8 mouse cellular contexts compared by ENCODE assay signal in the genomic region with DNA sequence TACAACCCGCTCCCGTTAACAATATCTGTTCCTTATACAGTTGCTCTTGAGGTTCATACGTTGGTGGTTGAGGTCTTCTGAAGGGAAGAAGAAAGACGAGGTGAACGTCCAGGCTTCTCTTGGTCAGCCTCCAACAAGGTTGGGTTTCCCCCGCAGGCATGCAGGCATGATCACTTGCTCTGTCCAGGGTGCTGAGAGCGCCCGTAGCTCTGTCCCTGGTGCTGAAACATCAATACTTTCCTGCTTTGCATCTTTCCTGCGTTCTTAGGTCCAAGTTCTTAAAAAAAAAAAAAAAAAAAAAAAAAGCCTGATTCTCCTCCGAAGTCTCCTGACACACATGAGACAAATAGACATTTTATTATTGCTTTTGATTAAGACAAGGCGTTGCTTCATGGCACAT. TPM values are rescaled to one million over a fixed set of nuclear protein-coding genes. Genes with fewer than 3 reads are reported as not detected.
DNase-seq lines count a peak whose midpoint lies in the region; ATAC-seq and TF ChIP-seq lines count a peak whose summit lies in the region.

No protein-coding gene starts in this region.

- TF ChIP-seq POLR2A in cerebellum, adult 2 months (IDR thresholded peaks at IDR 0.05; ENCODE audit: borderline replicate concordance, insufficient read depth, low read length) = no peak
- no peak for TF ChIP-seq POLR2A in brain, embryonic 14.5 days (IDR thresholded peaks at IDR 0.05; ENCODE audit: borderline replicate concordance, extremely low read depth, insufficient read depth, insufficient read length, poor library complexity, severe bottlenecking)
- no peak for TF ChIP-seq POLR2A in liver, adult 2 months (IDR thresholded peaks at IDR 0.05; ENCODE audit: extremely low read depth, insufficient read depth, low read length)

- no peak for ATAC-seq in cerebellum, adult (ENCODE audit: insufficient number of reproducible peaks, low FRiP score, low TSS enrichment)
- no peak for ATAC-seq in heart, postnatal 0 days (ENCODE audit: insufficient read depth, low read depth)

- H3K27me3 ChIP-seq in cerebellum, adult 2 months (ENCODE audit: control insufficient read depth, insufficient read depth, low read length) = peaks cover 3% of the 10 kb centered on the region; the same call in 1 of the 2 replicates
- peaks cover 57% of the 10 kb centered on the region for H3K27me3 ChIP-seq in heart, postnatal 0 days (ENCODE audit: control insufficient read depth, insufficient read depth, low read length)
- peaks cover 28% of the 10 kb centered on the region for H3K27me3 ChIP-seq in liver, adult 2 months (ENCODE audit: control insufficient read depth, insufficient read depth, low read length)

- peak overlapping the region; percentile 53 for H3K4me3 ChIP-seq in cerebellum, adult 2 months (replicated peaks; ENCODE audit: insufficient read depth, low read depth, low read length)
- H3K4me3 ChIP-seq in heart, postnatal 0 days (ENCODE audit: low read depth, low read length) = no peak overlapping the region
- H3K4me3 ChIP-seq in liver, adult 2 months (ENCODE audit: insufficient read depth, low read depth, low read length) = no peak overlapping the region

- no peaks in the 10 kb centered on the region for H3K9me3 ChIP-seq in heart, postnatal 0 days (replicated peaks; ENCODE audit: control insufficient read depth, low read length)

- H3K79me2 ChIP-seq in liver, adult 2 months (ENCODE audit: control insufficient read depth, insufficient read depth, low read length) = no peaks in the 10 kb centered on the region

- no peak overlapping the region for H3K4me2 ChIP-seq in heart, postnatal 0 days (ENCODE audit: low read depth, low read length)

- H3K27ac ChIP-seq in cerebellum, adult 2 months (ENCODE audit: insufficient read depth, low read length) = no peak overlapping the region
- H3K27ac ChIP-seq in heart, postnatal 0 days (ENCODE audit: low read depth) = no peak overlapping the region
- H3K27ac ChIP-seq in liver, adult 2 months (replicated peaks; ENCODE audit: insufficient read depth, low read depth, low read length) = no peak overlapping the region

- no peaks in the 10 kb centered on the region for H3K36me3 ChIP-seq in heart, postnatal 0 days (replicated peaks; ENCODE audit: control insufficient read depth, insufficient read depth, low read length)
- no peaks in the 10 kb centered on the region for H3K36me3 ChIP-seq in liver, adult 2 months (ENCODE audit: control insufficient read depth, insufficient read depth, low read length)

- peak; percentile 24 to 31 for DNase-seq in cerebellum, adult 2 months
- DNase-seq in CD4-positive helper T cell, adult 2 months (ENCODE audit: low read depth, low spot score) = peak; percentile 55
- DNase-seq in brain, embryonic 14.5 days (ENCODE audit: low read depth) = peak; percentile 60
- DNase-seq in heart, postnatal 0 days (ENCODE audit: low spot score) = peak; percentile 32
- peak; percentile 29 for DNase-seq in liver, adult 2 months (ENCODE audit: extremely low read depth, low read depth, low spot score)
- peak; percentile 42 to 58 for DNase-seq in natural killer cell, adult 2 months (ENCODE audit: low spot score in 2 of 2)
- DNase-seq in thymus, postnatal 25 days = peak; percentile 68

- WGBS in cerebellum, adult 2 months = 9% methylated on average over 11 of the region's 11 CpGs
- WGBS in heart, postnatal 0 days = 3% methylated on average over 11 of the region's 11 CpGs
- 4% methylated on average over 11 of the region's 11 CpGs for WGBS in liver, adult 2 months

- TF ChIP-seq EP300 in heart, postnatal 0 days (IDR thresholded peaks at IDR 0.05; ENCODE audit: low read depth) = no peak

- no peak overlapping the region for H3K9ac ChIP-seq in heart, postnatal 0 days (replicated peaks; ENCODE audit: low read depth, low read length)
- no peak overlapping the region for H3K9ac ChIP-seq in liver, adult 2 months (ENCODE audit: low read depth, low read length)

- peaks cover 14% of the 10 kb centered on the region for H3K4me1 ChIP-seq in cerebellum, adult 2 months (ENCODE audit: control insufficient read depth, insufficient read depth, low read length)
- H3K4me1 ChIP-seq in heart, postnatal 0 days (ENCODE audit: control insufficient read depth, insufficient read depth) = no peaks in the 10 kb centered on the region
- no peaks in the 10 kb centered on the region for H3K4me1 ChIP-seq in liver, adult 2 months (ENCODE audit: control insufficient read depth, insufficient read depth, low read length)

- TF ChIP-seq CTCF in cerebellum, adult 2 months (IDR thresholded peaks at IDR 0.05; ENCODE audit: borderline replicate concordance, insufficient read depth, low read depth, low read length) = no peak
- TF ChIP-seq CTCF in brain, embryonic 14.5 days (IDR thresholded peaks at IDR 0.05; ENCODE audit: borderline replicate concordance, extremely low read depth, insufficient read depth, insufficient read length) = no peak
- no peak for TF ChIP-seq CTCF in heart, postnatal 0 days (IDR thresholded peaks at IDR 0.05; ENCODE audit: low read depth)
- TF ChIP-seq CTCF in liver, adult 2 months (IDR thresholded peaks at IDR 0.05; ENCODE audit: low read depth, low read length) = peak; percentile 41

RNA-seq across cellular contexts. Expression of gene Lin28a, which starts 2.0 kb away (rescaled TPM):
- polyA plus RNA-seq in cerebellum, adult 2 months (2012; rRNA removed) = 0.16 and 0.23 TPM in 2 replicates
- 0.34 TPM in 2 replicates for polyA plus RNA-seq in brain, embryonic 14.5 days (2012; rRNA removed)
- total RNA-seq in heart, postnatal 0 days (2014; rRNA removed; ENCODE audit: low replicate concordance) = not detected in 2 replicates
- polyA plus RNA-seq in heart, postnatal 0 days (2015; fragmentation: Nextera tagmentation; extraction: Ambion mirVana) = 0.10 TPM in 1 of 2 replicates, not detected in the other
- total RNA-seq in liver, adult 2 months (2014; rRNA removed) = not detected in 2 replicates
- not detected in 2 replicates for polyA plus RNA-seq in liver, adult 2 months (2012; rRNA removed)

RNA-seq across cellular contexts. Expression of gene Dhdds, which starts 19.9 kb away (rescaled TPM):
- polyA plus RNA-seq in cerebellum, adult 2 months (2012; rRNA removed) = 75.8 and 76.6 TPM in 2 replicates
- polyA plus RNA-seq in brain, embryonic 14.5 days (2012; rRNA removed) = 47.0 and 56.1 TPM in 2 replicates
- total RNA-seq in heart, postnatal 0 days (2014; rRNA removed; ENCODE audit: low replicate concordance) = 38.4 and 39.8 TPM in 2 replicates
- polyA plus RNA-seq in heart, postnatal 0 days (2015; fragmentation: Nextera tagmentation; extraction: Ambion mirVana) = 25.8 and 28.5 TPM in 2 replicates
- total RNA-seq in liver, adult 2 months (2014; rRNA removed) = 14.0 and 15.6 TPM in 2 replicates
- polyA plus RNA-seq in liver, adult 2 months (2012; rRNA removed) = 19.2 and 21.3 TPM in 2 replicates

RNA-seq across cellular contexts. Expression of gene Zfp683, which starts 33.0 kb away (rescaled TPM):
- not detected in 2 replicates for polyA plus RNA-seq in cerebellum, adult 2 months (2012; rRNA removed)
- polyA plus RNA-seq in brain, embryonic 14.5 days (2012; rRNA removed) = not detected in 2 replicates
- total RNA-seq in heart, postnatal 0 days (2014; rRNA removed; ENCODE audit: low replicate concordance) = not detected in 2 replicates
- not detected in 2 replicates for polyA plus RNA-seq in heart, postnatal 0 days (2015; fragmentation: Nextera tagmentation; extraction: Ambion mirVana)
- not detected in 2 replicates for total RNA-seq in liver, adult 2 months (2014; rRNA removed)
- polyA plus RNA-seq in liver, adult 2 months (2012; rRNA removed) = 0.55 and 1.0 TPM in 2 replicates

RNA-seq across cellular contexts. Expression of gene Crybg2, which starts 40.0 kb away (rescaled TPM):
- polyA plus RNA-seq in cerebellum, adult 2 months (2012; rRNA removed) = 0.65 and 0.89 TPM in 2 replicates
- 2.0 and 2.3 TPM in 2 replicates for polyA plus RNA-seq in brain, embryonic 14.5 days (2012; rRNA removed)
- total RNA-seq in heart, postnatal 0 days (2014; rRNA removed; ENCODE audit: low replicate concordance) = 0.08 and 6.6 TPM in 2 replicates
- polyA plus RNA-seq in heart, postnatal 0 days (2015; fragmentation: Nextera tagmentation; extraction: Ambion mirVana) = 0.11 TPM in 1 of 2 replicates, not detected in the other
- total RNA-seq in liver, adult 2 months (2014; rRNA removed) = 0.94 and 1.4 TPM in 2 replicates
- polyA plus RNA-seq in liver, adult 2 months (2012; rRNA removed) = 0.42 and 1.6 TPM in 2 replicates

RNA-seq across cellular contexts. Expression of gene Hmgn2, which starts 52.2 kb away (rescaled TPM):
- polyA plus RNA-seq in cerebellum, adult 2 months (2012; rRNA removed) = 140 and 148 TPM in 2 replicates
- 528 and 637 TPM in 2 replicates for polyA plus RNA-seq in brain, embryonic 14.5 days (2012; rRNA removed)
- total RNA-seq in heart, postnatal 0 days (2014; rRNA removed; ENCODE audit: low replicate concordance) = 197 and 271 TPM in 2 replicates
- polyA plus RNA-seq in heart, postnatal 0 days (2015; fragmentation: Nextera tagmentation; extraction: Ambion mirVana) = 867 and 901 TPM in 2 replicates
- 21.1 and 35.2 TPM in 2 replicates for total RNA-seq in liver, adult 2 months (2014; rRNA removed)
- polyA plus RNA-seq in liver, adult 2 months (2012; rRNA removed) = 3.1 and 3.7 TPM in 2 replicates
